Mouse (Mus musculus): ENCODE results near the gene Gm1043.

The Gm1043 gene

GRCm38 (mm10) chr5:37243169-37243886 is 158.2 kb downstream of the Gm1043 start:
- DNase-seq (ENCODE audit: low read depth): peak; percentile 43

GRCm38 (mm10) chr5:37244161-37244560 is 159.0 kb downstream of the Gm1043 start:
- no peak for DNase-seq (ENCODE audit: low read depth)

- no peak for DNase-seq (ENCODE audit: low read depth)
These were observed 159.6 kb downstream of the Gm1043 start for GRCm38 (mm10) chr5:37244666-37245242.

- peak; percentile 29 for DNase-seq (ENCODE audit: low read depth)
These were observed 160.5 kb downstream of the Gm1043 start for GRCm38 (mm10) chr5:37245651-37246050.

- peak; percentile 26 for DNase-seq (ENCODE audit: low read depth)
These were observed 161.2 kb downstream of the Gm1043 start for GRCm38 (mm10) chr5:37246138-37246910.

- DNase-seq (ENCODE audit: low read depth): no peak
These were observed 162.3 kb downstream of the Gm1043 start for GRCm38 (mm10) chr5:37247456-37247855.

GRCm38 (mm10) chr5:37248870-37249269 is 163.7 kb downstream of the Gm1043 start:
- DNase-seq (ENCODE audit: low read depth): no peak

- DNase-seq (ENCODE audit: low read depth): no peak
These were observed 166.4 kb downstream of the Gm1043 start for GRCm38 (mm10) chr5:37251596-37251995.

GRCm38 (mm10) chr5:37252101-37252804 is 167.1 kb downstream of the Gm1043 start:
- no peak for DNase-seq (ENCODE audit: low read depth)

GRCm38 (mm10) chr5:37254523-37254922 is 169.4 kb downstream of the Gm1043 start:
- no peak for DNase-seq (ENCODE audit: low read depth)

- DNase-seq (ENCODE audit: low read depth): no peak
These were observed 171.7 kb downstream of the Gm1043 start for GRCm38 (mm10) chr5:37256823-37257222.

- DNase-seq (ENCODE audit: low read depth): no peak
These were observed 172.1 kb downstream of the Gm1043 start for GRCm38 (mm10) chr5:37257243-37257642.

- no peak for DNase-seq (ENCODE audit: low read depth)
These were observed 176.6 kb downstream of the Gm1043 start for GRCm38 (mm10) chr5:37261734-37262133.

GRCm38 (mm10) chr5:37263816-37264215 is 178.6 kb downstream of the Gm1043 start:
- DNase-seq (ENCODE audit: low read depth): no peak

Measured in naive thymus-derived CD4-positive, alpha-beta T cell, adult 2 months (primary cell).